Mouse (Mus musculus): ENCODE data around the gene Chd6. TPM values are rescaled to one million over a fixed set of nuclear protein-coding genes. Genes with fewer than 3 reads are reported as not detected.

Chd6 gene
- total and polyA plus RNA-seq, 3 experiments, result 10.8 to 19.7 (median 14.0) TPM

GRCm38 (mm10) chr2:160962149-160962548 lies 146.7 kb downstream of the Chd6 start:
- TF ChIP-seq KAT2A (IDR thresholded peaks at IDR 0.05; ENCODE audit: insufficient replicate concordance, low read length), result no peak
- TF ChIP-seq NELFE (IDR thresholded peaks at IDR 0.05; ENCODE audit: low read depth, low read length), result no peak
- no peak for TF ChIP-seq MYC (IDR thresholded peaks at IDR 0.05; ENCODE audit: low read depth, low read length)
- TF ChIP-seq NRF1 (IDR thresholded peaks at IDR 0.05; ENCODE audit: low read depth, low read length), result no peak
- TF ChIP-seq ETS1 (conservative IDR thresholded peaks at IDR 0.05; ENCODE audit: low read depth, low read length), result no peak
- no peak for TF ChIP-seq ZMIZ1 (IDR thresholded peaks at IDR 0.05; ENCODE audit: low read depth, low read length)
- no peak for TF ChIP-seq USF1 (IDR thresholded peaks at IDR 0.05; ENCODE audit: low read depth, low read length)
- TF ChIP-seq ZKSCAN1 (IDR thresholded peaks at IDR 0.05; ENCODE audit: borderline replicate concordance, low read depth, low read length), result no peak
- TF ChIP-seq TBP (conservative IDR thresholded peaks at IDR 0.05; ENCODE audit: low read depth, low read length), result no peak
- Histone ChIP-seq H3K9me3 (replicated peaks; ENCODE audit: low read length) (no peaks in the 10 kb centered on the region), H3K9ac (ENCODE audit: insufficient read depth, low read depth) (no peak overlapping the region), H3K27me3 (replicated peaks) (no peaks in the 10 kb centered on the region), H3K79me2 (replicated peaks; ENCODE audit: control insufficient read depth, extremely low read depth, insufficient read depth, poor library complexity, severe bottlenecking) (no peaks in the 10 kb centered on the region), H3K36me3 (replicated peaks in 1 of 2; ENCODE audit: control insufficient read depth in 1 of 2, insufficient read depth in 1 of 2, low read length in 1 of 2) (peaks cover 50 to 80% of the 10 kb centered on the region in 2 experiments), H3K4me3 (replicated peaks in 1 of 3; ENCODE audit: low read depth in 2 of 3, low read length in 2 of 3, poor library complexity in 1 of 3) (no peak overlapping the region), H3K4me1 (ENCODE audit: control insufficient read depth in 1 of 2, insufficient read depth in 2 of 2) (no peaks in the 10 kb centered on the region), H3K27ac (ENCODE audit: insufficient read depth, low read depth) (no peak overlapping the region), H3K4me2 (ENCODE audit: insufficient read depth, low read depth, poor library complexity, severe bottlenecking) (no peak overlapping the region)
- no peak for DNase-seq (ENCODE audit: extremely low read depth)
- dilution Hi-C loops (cut with MboI; ENCODE audit: extremely low pct_ligation_motif_present, extremely low pct_unique_long_range_greater_than_20kb, low sequenced_read_pairs), result no loop called here
- in situ Hi-C loops (cut with MboI; ENCODE audit: low pct_ligation_motif_present, low pct_unique_long_range_greater_than_20kb, low sequenced_read_pairs), result no loop called here

- no peaks in the 10 kb centered on the region for H3K27me3 ChIP-seq (replicated peaks)
- H3K4me2 ChIP-seq (ENCODE audit: insufficient read depth, low read depth, poor library complexity, severe bottlenecking), result no peak overlapping the region
- no peak overlapping the region for H3K27ac ChIP-seq (ENCODE audit: insufficient read depth, low read depth)
- TF ChIP-seq E2F4 (IDR thresholded peaks at IDR 0.05; ENCODE audit: insufficient replicate concordance, low read depth, low read length) (no peak), MEF2A (IDR thresholded peaks at IDR 0.05; ENCODE audit: borderline replicate concordance, low read depth, low read length) (no peak), SIN3A (IDR thresholded peaks at IDR 0.05; ENCODE audit: low read length) (no peak), RCOR1 (conservative IDR thresholded peaks at IDR 0.05; ENCODE audit: low read depth, low read length) (no peak), TCF12 (IDR thresholded peaks at IDR 0.05; ENCODE audit: low read depth, low read length) (no peak), ELF1 (IDR thresholded peaks at IDR 0.05; ENCODE audit: low read depth, low read length) (no peak), JUND (conservative IDR thresholded peaks at IDR 0.05; ENCODE audit: low read depth, low read length) (no peak), ZKSCAN1 (IDR thresholded peaks at IDR 0.05; ENCODE audit: borderline replicate concordance, low read depth, low read length) (no peak)
- no peak overlapping the region for H3K4me3 ChIP-seq (replicated peaks in 1 of 3; ENCODE audit: low read depth in 2 of 3, low read length in 2 of 3, poor library complexity in 1 of 3)
- no peak overlapping the region for H3K9ac ChIP-seq (ENCODE audit: insufficient read depth, low read depth)
- no peaks in the 10 kb centered on the region for H3K4me1 ChIP-seq (ENCODE audit: control insufficient read depth in 1 of 2, insufficient read depth in 2 of 2)
- no peaks in the 10 kb centered on the region for H3K79me2 ChIP-seq (replicated peaks; ENCODE audit: control insufficient read depth, extremely low read depth, insufficient read depth, poor library complexity, severe bottlenecking)
- in situ Hi-C loops (cut with MboI; ENCODE audit: low pct_ligation_motif_present, low pct_unique_long_range_greater_than_20kb, low sequenced_read_pairs) (no loop called here), dilution Hi-C loops (cut with MboI; ENCODE audit: extremely low pct_ligation_motif_present, extremely low pct_unique_long_range_greater_than_20kb, low sequenced_read_pairs) (no loop called here)
- H3K9me3 ChIP-seq (replicated peaks; ENCODE audit: low read length), result no peaks in the 10 kb centered on the region
- H3K36me3 ChIP-seq (replicated peaks in 1 of 2; ENCODE audit: control insufficient read depth in 1 of 2, insufficient read depth in 1 of 2, low read length in 1 of 2), result peaks cover 48 to 80% of the 10 kb centered on the region in 2 experiments
- DNase-seq (ENCODE audit: extremely low read depth), result no peak
Measured at GRCm38 (mm10) chr2:160960956-160961646, 147.8 kb downstream of the Chd6 start.
